Mouse (Mus musculus): ENCODE measurements around the gene Lgals2. TPM values are rescaled to one million over a fixed set of nuclear protein-coding genes. Genes with fewer than 3 reads are reported as not detected.

Lgals2 gene
- polyA plus RNA-seq, 1 experiment, result not detected

DNA sequence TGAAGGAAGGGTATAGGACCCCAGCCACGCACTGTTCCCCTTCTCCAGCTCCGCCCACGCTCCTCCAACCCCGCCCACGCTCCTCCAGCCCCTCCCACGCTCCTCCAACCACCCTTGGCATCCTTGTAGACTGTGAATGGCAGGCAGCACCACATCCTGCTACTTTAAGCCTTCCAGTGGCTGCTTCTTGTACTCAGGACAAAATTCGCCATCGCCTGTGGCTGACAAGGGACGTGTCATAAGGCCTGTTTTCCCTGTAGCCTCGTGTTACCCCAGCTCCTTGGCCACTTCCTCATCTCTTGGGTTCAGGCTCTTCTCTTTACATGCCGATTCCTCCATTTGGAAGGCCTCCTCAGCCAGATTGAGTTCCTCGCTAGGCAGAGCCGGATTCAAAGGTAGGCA lies 8.5 kb upstream of the Lgals2 start:
- Histone ChIP-seq H3K27me3 (ENCODE audit: control insufficient read depth) (peaks cover 18% of the 10 kb centered on the region), H3K4me3 (replicated peaks) (no peak overlapping the region), H3K36me3 (ENCODE audit: control insufficient read depth) (no peaks in the 10 kb centered on the region), H3K9me3 (ENCODE audit: control insufficient read depth, low read length) (no peaks in the 10 kb centered on the region), H3K4me1 (ENCODE audit: control insufficient read depth) (peaks cover 6% of the 10 kb centered on the region)
- TF ChIP-seq GATA1 (IDR thresholded peaks at IDR 0.05; ENCODE audit: low read length), result no peak
- no peak for TF ChIP-seq TAL1 (IDR thresholded peaks at IDR 0.05; ENCODE audit: low read length)

DNA sequence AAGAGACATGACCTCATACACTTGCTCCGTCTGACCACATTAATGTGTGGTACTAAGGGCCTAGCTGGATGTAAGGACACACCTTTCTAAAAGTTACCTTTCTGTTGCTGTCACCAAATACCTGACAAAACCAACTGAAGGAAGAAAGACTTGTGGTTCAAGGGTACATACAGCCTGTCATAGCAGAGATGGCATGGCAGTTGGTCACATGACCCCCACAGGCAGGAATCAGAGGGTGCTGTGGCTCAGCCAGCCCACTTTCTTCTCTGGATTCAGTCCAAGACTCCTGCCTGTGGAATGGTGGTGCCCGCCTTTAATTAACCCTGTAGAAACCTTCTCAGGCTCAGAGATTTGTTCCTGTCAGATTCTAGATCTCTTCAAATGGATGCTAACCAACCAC lies 7.8 kb upstream of the Lgals2 start:
- Histone ChIP-seq H3K27me3 (ENCODE audit: control insufficient read depth) (peaks cover 18% of the 10 kb centered on the region), H3K4me3 (replicated peaks) (no peak overlapping the region), H3K36me3 (ENCODE audit: control insufficient read depth) (no peaks in the 10 kb centered on the region), H3K9me3 (ENCODE audit: control insufficient read depth, low read length) (no peaks in the 10 kb centered on the region), H3K4me1 (ENCODE audit: control insufficient read depth) (peaks cover 6% of the 10 kb centered on the region)
- TF ChIP-seq GATA1 (IDR thresholded peaks at IDR 0.05; ENCODE audit: low read length) (no peak), TAL1 (IDR thresholded peaks at IDR 0.05; ENCODE audit: low read length) (no peak)

GRCm38 (mm10) chr15:78862280-78862679 lies 7.0 kb upstream of the Lgals2 start:
- Histone ChIP-seq H3K27me3 (ENCODE audit: control insufficient read depth) (peaks cover 18% of the 10 kb centered on the region), H3K4me3 (replicated peaks) (no peak overlapping the region), H3K4me1 (ENCODE audit: control insufficient read depth) (peaks cover 6% of the 10 kb centered on the region), H3K36me3 (ENCODE audit: control insufficient read depth) (no peaks in the 10 kb centered on the region), H3K9me3 (ENCODE audit: control insufficient read depth, low read length) (no peaks in the 10 kb centered on the region)
- TF ChIP-seq GATA1 (IDR thresholded peaks at IDR 0.05; ENCODE audit: low read length) (no peak), TAL1 (IDR thresholded peaks at IDR 0.05; ENCODE audit: low read length) (no peak)

DNA sequence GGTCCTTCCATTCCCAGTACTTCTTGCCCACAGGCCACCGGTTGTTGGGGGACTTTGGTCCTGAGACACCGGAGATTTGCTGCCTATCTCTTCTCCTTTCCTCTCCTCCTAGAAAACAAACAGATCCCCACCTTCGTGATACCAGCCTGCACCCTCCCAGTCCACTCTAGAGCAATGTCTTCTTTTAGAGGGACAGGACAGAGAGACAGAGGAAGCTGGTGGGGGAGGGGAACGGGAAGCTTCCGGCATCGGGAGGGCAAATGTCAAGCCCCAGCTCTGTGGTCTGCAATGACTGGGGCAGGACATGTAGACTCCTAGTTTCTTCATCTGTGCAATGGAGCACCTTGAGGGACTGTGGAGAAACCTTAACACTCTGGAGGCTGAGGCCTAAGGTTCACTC lies 4.4 kb upstream of the Lgals2 start:
- Histone ChIP-seq H3K4me1 (ENCODE audit: control insufficient read depth) (peaks cover 10% of the 10 kb centered on the region), H3K27me3 (ENCODE audit: control insufficient read depth) (peaks cover 9% of the 10 kb centered on the region), H3K4me3 (replicated peaks) (no peak overlapping the region), H3K36me3 (ENCODE audit: control insufficient read depth) (no peaks in the 10 kb centered on the region), H3K9me3 (ENCODE audit: control insufficient read depth, low read length) (no peaks in the 10 kb centered on the region)
- TF ChIP-seq TAL1 (IDR thresholded peaks at IDR 0.05; ENCODE audit: low read length), result no peak
- TF ChIP-seq GATA1 (IDR thresholded peaks at IDR 0.05; ENCODE audit: low read length), result no peak

GRCm38 (mm10) chr15:78859311-78859710 lies 4.0 kb upstream of the Lgals2 start:
- H3K4me1 ChIP-seq (ENCODE audit: control insufficient read depth), result peaks cover 10% of the 10 kb centered on the region
- peaks cover 8% of the 10 kb centered on the region for H3K27me3 ChIP-seq (ENCODE audit: control insufficient read depth)
- TF ChIP-seq GATA1 (IDR thresholded peaks at IDR 0.05; ENCODE audit: low read length) (no peak), TAL1 (IDR thresholded peaks at IDR 0.05; ENCODE audit: low read length) (no peak)
- no peaks in the 10 kb centered on the region for H3K36me3 ChIP-seq (ENCODE audit: control insufficient read depth)
- H3K4me3 ChIP-seq (replicated peaks), result no peak overlapping the region
- no peaks in the 10 kb centered on the region for H3K9me3 ChIP-seq (ENCODE audit: control insufficient read depth, low read length)

GRCm38 (mm10) chr15:78857009-78857408 lies 1.7 kb upstream of the Lgals2 start:
- H3K4me1 ChIP-seq (ENCODE audit: control insufficient read depth), result peaks cover 15% of the 10 kb centered on the region
- no peak overlapping the region for H3K4me3 ChIP-seq (replicated peaks)
- peaks cover 2% of the 10 kb centered on the region; the same call in 1 of the 2 replicates for H3K27me3 ChIP-seq (ENCODE audit: control insufficient read depth)
- no peaks in the 10 kb centered on the region for H3K36me3 ChIP-seq (ENCODE audit: control insufficient read depth)
- TF ChIP-seq TAL1 (IDR thresholded peaks at IDR 0.05; ENCODE audit: low read length), result no peak
- no peak for TF ChIP-seq GATA1 (IDR thresholded peaks at IDR 0.05; ENCODE audit: low read length)
- H3K9me3 ChIP-seq (ENCODE audit: control insufficient read depth, low read length), result no peaks in the 10 kb centered on the region

- H3K27me3 ChIP-seq (ENCODE audit: control insufficient read depth), result peaks cover 13% of the 10 kb centered on the region
- H3K36me3 ChIP-seq (ENCODE audit: control insufficient read depth), result peaks cover 5% of the 10 kb centered on the region; the same call in 1 of the 2 replicates
- peaks cover 35% of the 10 kb centered on the region for H3K4me1 ChIP-seq (ENCODE audit: control insufficient read depth)
- 0 out of 2 replicates have a peak, but pooled peaks have one; percentile 15 for TF ChIP-seq GATA1 (IDR thresholded peaks at IDR 0.05; ENCODE audit: low read length)
- TF ChIP-seq TAL1 (IDR thresholded peaks at IDR 0.05; ENCODE audit: low read length), result no peak
- no peaks in the 10 kb centered on the region for H3K9me3 ChIP-seq (ENCODE audit: control insufficient read depth, low read length)
- H3K4me3 ChIP-seq (replicated peaks), result no peak overlapping the region
Observed at GRCm38 (mm10) chr15:78851505-78852153, 3.7 kb downstream of the Lgals2 start.

GRCm38 (mm10) chr15:78850944-78851343 lies 4.4 kb downstream of the Lgals2 start:
- peaks cover 5% of the 10 kb centered on the region; the same call in 1 of the 2 replicates for H3K36me3 ChIP-seq (ENCODE audit: control insufficient read depth)
- peaks cover 13% of the 10 kb centered on the region for H3K27me3 ChIP-seq (ENCODE audit: control insufficient read depth)
- no peak overlapping the region for H3K4me3 ChIP-seq (replicated peaks)
- TF ChIP-seq TAL1 (IDR thresholded peaks at IDR 0.05; ENCODE audit: low read length) (no peak), GATA1 (IDR thresholded peaks at IDR 0.05; ENCODE audit: low read length) (no peak)
- H3K9me3 ChIP-seq (ENCODE audit: control insufficient read depth, low read length), result no peaks in the 10 kb centered on the region
- H3K4me1 ChIP-seq (ENCODE audit: control insufficient read depth), result peaks cover 35% of the 10 kb centered on the region

DNA sequence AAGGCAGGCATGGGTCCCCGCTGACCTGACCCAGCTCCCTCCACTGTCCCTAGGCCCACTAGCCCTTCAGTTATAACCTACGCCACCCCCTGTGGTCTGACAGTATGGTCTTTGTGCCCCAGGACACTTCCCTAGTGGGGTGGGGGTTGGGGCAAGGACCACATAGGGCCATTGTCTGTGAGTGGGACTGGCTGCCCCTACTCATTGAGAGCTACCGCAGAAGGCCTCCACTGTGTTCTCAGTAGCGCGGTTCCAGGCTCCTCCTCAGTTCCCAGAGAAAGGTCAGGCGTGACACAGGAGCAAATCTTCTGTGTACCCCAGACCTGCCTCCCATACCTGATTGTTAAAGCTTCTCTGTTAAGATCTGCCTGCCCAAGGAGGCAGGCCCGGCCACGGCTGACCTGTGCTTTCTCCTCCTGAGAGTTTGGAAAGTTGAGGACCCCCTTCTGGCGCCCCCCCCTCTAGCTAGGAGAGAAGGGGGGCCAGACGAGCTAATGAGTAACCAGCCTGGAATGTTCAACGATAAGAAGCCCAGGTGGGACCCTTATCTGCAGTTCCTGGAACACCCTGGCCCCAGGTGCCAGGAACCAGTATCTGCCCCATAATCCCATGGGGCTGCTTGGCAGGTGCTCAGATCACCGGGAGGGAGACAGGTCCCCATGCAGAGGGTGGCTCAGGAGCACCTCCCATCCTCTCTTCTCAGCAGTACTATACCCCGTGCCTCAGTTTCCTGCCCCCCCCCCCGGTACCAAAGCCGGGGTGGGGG lies 5.1 kb downstream of the Lgals2 start:
- peaks cover 32% of the 10 kb centered on the region for H3K4me1 ChIP-seq (ENCODE audit: control insufficient read depth)
- H3K27me3 ChIP-seq (ENCODE audit: control insufficient read depth), result peaks cover 20% of the 10 kb centered on the region
- H3K9me3 ChIP-seq (ENCODE audit: control insufficient read depth, low read length), result no peaks in the 10 kb centered on the region
- no peak overlapping the region for H3K4me3 ChIP-seq (replicated peaks)
- H3K36me3 ChIP-seq (ENCODE audit: control insufficient read depth), result peaks cover 5% of the 10 kb centered on the region; the same call in 1 of the 2 replicates
- TF ChIP-seq GATA1 (IDR thresholded peaks at IDR 0.05; ENCODE audit: low read length), result no peak
- no peak for TF ChIP-seq TAL1 (IDR thresholded peaks at IDR 0.05; ENCODE audit: low read length)

All from erythroblast, embryonic 14.5 days (primary cell).